Mouse (Mus musculus) MEL (cell line): ENCODE results near the gene Gm10271. TPM values are rescaled to one million over a fixed set of nuclear protein-coding genes. Genes with fewer than 3 reads are reported as not detected.

Source experiments
- DNase-seq: peaks from one replicate; pipeline ENCODE4 v3.0.0; 2011; ENCODE audit warnings: low read depth, low spot score
- H3K27ac ChIP-seq: 2 replicates; pipeline ENCODE4 v1.5.1; 2012; ENCODE audit warnings: low read depth, mild to moderate bottlenecking, control low read depth, low read length, moderate library complexity; ENCODE audit not compliant: control insufficient read depth
- H3K27me3 ChIP-seq, 2 experiments: fragments of 150-350 bp in 1 of 2; sonication (generic) in 1 of 2; 2 replicates each; pipeline ENCODE4 v1.6.1; 2012; ENCODE audit warnings: low read length in 2 of 2, mild to moderate bottlenecking in 2 of 2, improper control_type of control experiment in 1 of 2, moderate library complexity in 1 of 2; ENCODE audit not compliant: insufficient read depth in 2 of 2, control insufficient read depth in 1 of 2
- H3K36me3 ChIP-seq, 2 experiments: 2 replicates each; pipeline ENCODE4 v1.6.1; 2012 to 2014; ENCODE audit warnings: low read length in 2 of 2, improper control_type of control experiment in 1 of 2, inconsistent platforms in 1 of 2, mild to moderate bottlenecking in 1 of 2; ENCODE audit not compliant: insufficient read depth in 2 of 2, control insufficient read depth in 1 of 2
- H3K4me1 ChIP-seq, 2 experiments: fragments of 150-350 bp in 1 of 2; sonication (generic) in 1 of 2; 2 replicates each; pipeline ENCODE4 v1.6.1; 2012; ENCODE audit warnings: low read length in 2 of 2, improper control_type of control experiment in 1 of 2, mild to moderate bottlenecking in 1 of 2; ENCODE audit not compliant: insufficient read depth in 2 of 2, control insufficient read depth in 1 of 2
- H3K4me3 ChIP-seq, 2 experiments: fragments of 150-350 bp in 1 of 2; sonication (generic) in 1 of 2; 2 replicates each; pipeline ENCODE4 v1.5.1; 2012; ENCODE audit warnings: low read depth in 2 of 2, low read length in 2 of 2, mild to moderate bottlenecking in 2 of 2, moderate library complexity in 2 of 2, control low read depth in 1 of 2, improper control_type of control experiment in 1 of 2; ENCODE audit not compliant: control insufficient read depth in 1 of 2, insufficient read depth in 1 of 2
- H3K79me2 ChIP-seq: 2 replicates; pipeline ENCODE4 v1.6.1; 2012; ENCODE audit warnings: mild to moderate bottlenecking, low read length, moderate library complexity; ENCODE audit not compliant: control insufficient read depth, poor library complexity, insufficient read depth
- H3K9ac ChIP-seq: 2 replicates; pipeline ENCODE4 v1.6.1; 2012; ENCODE audit warnings: low read depth, mild to moderate bottlenecking, control low read depth, low read length, moderate library complexity; ENCODE audit not compliant: control insufficient read depth, poor library complexity, severe bottlenecking
- H3K9me3 ChIP-seq: fragments of 150-350 bp; sonication (generic); replicated peaks from 2 replicates; pipeline ENCODE4 v1.6.1; 2012; ENCODE audit warnings: mild to moderate bottlenecking, low read length, improper control_type of control experiment, moderate library complexity; ENCODE audit not compliant: insufficient read depth
- CHD1 ChIP-seq: IDR thresholded peaks from 2 replicates; pipeline ENCODE4 v1.6.1; 2012; ENCODE audit warnings: low read depth, mild to moderate bottlenecking, inconsistent platforms, low read length, improper control_type of control experiment
- CHD2 ChIP-seq: IDR thresholded peaks from 2 replicates; pipeline ENCODE4 v1.6.1; 2011; ENCODE audit warnings: low read length, improper control_type of control experiment
- E2F4 ChIP-seq: IDR thresholded peaks from 2 replicates; pipeline ENCODE4 v1.6.1; 2011; ENCODE audit warnings: low read depth, low read length, improper control_type of control experiment, borderline replicate concordance
- EP300 ChIP-seq, 2 experiments: IDR thresholded peaks; 2 replicates each; pipeline ENCODE4 v1.6.1; 2011; ENCODE audit warnings: improper control_type of control experiment in 2 of 2, low read length in 2 of 2, low read depth in 1 of 2, mild to moderate bottlenecking in 1 of 2
- ETS1 ChIP-seq: IDR thresholded peaks from 2 replicates; pipeline ENCODE4 v1.6.1; 2012; ENCODE audit warnings: low read depth, mild to moderate bottlenecking, inconsistent platforms, low read length, improper control_type of control experiment, moderate library complexity
- HCFC1 ChIP-seq: IDR thresholded peaks from 2 replicates; pipeline ENCODE4 v1.6.1; 2012; ENCODE audit warnings: low read depth, mild to moderate bottlenecking, inconsistent platforms, low read length, improper control_type of control experiment, moderate library complexity
- MAX ChIP-seq: IDR thresholded peaks from 2 replicates; pipeline ENCODE4 v1.6.1; 2011; ENCODE audit warnings: low read length, improper control_type of control experiment
- MXI1 ChIP-seq: IDR thresholded peaks from 2 replicates; pipeline ENCODE4 v1.6.1; 2011; ENCODE audit warnings: mild to moderate bottlenecking, low read depth, low read length, improper control_type of control experiment
- MYB ChIP-seq: IDR thresholded peaks from 2 replicates; pipeline ENCODE4 v1.6.1; 2011; ENCODE audit warnings: mild to moderate bottlenecking, low read depth, low read length, improper control_type of control experiment
- MYC ChIP-seq: IDR thresholded peaks from 2 replicates; pipeline ENCODE4 v1.6.1; 2011; ENCODE audit warnings: low read depth, mild to moderate bottlenecking, low read length, improper control_type of control experiment, moderate library complexity
- NELFE ChIP-seq: IDR thresholded peaks from 2 replicates; pipeline ENCODE4 v1.6.1; 2011; ENCODE audit warnings: low read depth, low read length, improper control_type of control experiment
- POLR2A ChIP-seq, 2 experiments: IDR thresholded peaks; 2 replicates each; pipeline ENCODE4 v1.6.1; 2011 to 2012; ENCODE audit warnings: low read length in 2 of 2, mild to moderate bottlenecking in 2 of 2, control low read depth in 1 of 2, improper control_type of control experiment in 1 of 2, low read depth in 1 of 2, moderate library complexity in 1 of 2; ENCODE audit not compliant: control insufficient read depth in 1 of 2, insufficient read depth in 1 of 2, poor library complexity in 1 of 2
- POLR2AphosphoS2 ChIP-seq: IDR thresholded peaks from 2 replicates; pipeline ENCODE4 v1.6.1; 2011; ENCODE audit warnings: low read length, improper control_type of control experiment
- RCOR1 ChIP-seq: IDR thresholded peaks from 2 replicates; pipeline ENCODE4 v1.6.1; 2012; ENCODE audit warnings: low read depth, mild to moderate bottlenecking, inconsistent platforms, low read length, improper control_type of control experiment
- SIN3A ChIP-seq: IDR thresholded peaks from 2 replicates; pipeline ENCODE4 v1.6.1; 2012; ENCODE audit warnings: low read length, improper control_type of control experiment, inconsistent platforms
- TCF12 ChIP-seq: IDR thresholded peaks from 2 replicates; pipeline ENCODE4 v1.6.1; 2014; ENCODE audit warnings: low read depth, mild to moderate bottlenecking, inconsistent platforms, low read length, improper control_type of control experiment, moderate library complexity
- UBTF ChIP-seq: IDR thresholded peaks from 2 replicates; pipeline ENCODE4 v1.6.1; 2012; ENCODE audit warnings: low read depth, mild to moderate bottlenecking, inconsistent platforms, low read length, improper control_type of control experiment, moderate library complexity, borderline replicate concordance; ENCODE audit not compliant: insufficient read depth
- ZC3H11A ChIP-seq: IDR thresholded peaks from 2 replicates; pipeline ENCODE4 v1.6.1; 2012; ENCODE audit warnings: low read depth, mild to moderate bottlenecking, inconsistent platforms, low read length, improper control_type of control experiment
- ZKSCAN1 ChIP-seq: IDR thresholded peaks from 2 replicates; pipeline ENCODE4 v1.6.1; 2012; ENCODE audit warnings: low read depth, mild to moderate bottlenecking, inconsistent platforms, low read length, improper control_type of control experiment, moderate library complexity
- ZMIZ1 ChIP-seq: IDR thresholded peaks from 2 replicates; pipeline ENCODE4 v1.6.1; 2012; ENCODE audit warnings: low read depth, mild to moderate bottlenecking, inconsistent platforms, low read length, improper control_type of control experiment, moderate library complexity
- ZNF384 ChIP-seq: IDR thresholded peaks from 2 replicates; pipeline ENCODE4 v1.6.1; 2012; ENCODE audit warnings: low read depth, mild to moderate bottlenecking, inconsistent platforms, low read length, improper control_type of control experiment
- polyA plus RNA-seq, 2 experiments: library from polyadenylated mRNA; stranded (reverse) in 1 of 2; unstranded in 1 of 2; fragments of >175 nt in 1 of 2; fragments of >200 nt in 1 of 2; gene quantifications; 2 replicates each; pipeline versions ENCODE4 v1.2.1 to v1.2.4; 2012; ENCODE audit warnings: low replicate concordance in 2 of 2, low read depth in 1 of 2; ENCODE audit not compliant: insufficient read length in 2 of 2, insufficient read depth in 1 of 2, missing spikeins in 1 of 2
- total RNA-seq: library from RNA; depleted of rRNA; stranded (reverse); fragments of 300-350 nt; gene quantifications from 2 replicates; pipeline ENCODE4 v1.2.3, GENCODE M21; 2012

Gene Gm10271
- total and polyA plus RNA-seq, 3 experiments, result not detected

- no peak for DNase-seq
- no peaks in the 10 kb centered on the region for H3K9me3 ChIP-seq
- TF ChIP-seq POLR2A (IDR thresholded peaks at IDR 0.05; ENCODE audit: control insufficient read depth in 1 of 2, insufficient read depth in 1 of 2, low read depth in 1 of 2, low read length in 2 of 2, poor library complexity in 1 of 2), result no peak
- TF ChIP-seq NELFE, result no peak
- TF ChIP-seq E2F4, result no peak
- peaks cover 0 to 2% of the 10 kb centered on the region in 2 experiments; a peak in 1 of 4 replicates for H3K27me3 ChIP-seq
- H3K4me3 ChIP-seq, result no peak overlapping the region
- no peak overlapping the region for H3K9ac ChIP-seq
- H3K36me3 ChIP-seq, result no peaks in the 10 kb centered on the region
- H3K27ac ChIP-seq, result no peak overlapping the region
- no peaks in the 10 kb centered on the region for H3K79me2 ChIP-seq
- no peaks in the 10 kb centered on the region for H3K4me1 ChIP-seq
These were observed 5.0 kb upstream of the Gm10271 start for GRCm38 (mm10) chr10:116977455-116977854.

- no peak overlapping the region for H3K4me3 ChIP-seq
- peaks cover 2 to 6% of the 10 kb centered on the region in 2 experiments; a peak in 3 of 4 replicates for H3K27me3 ChIP-seq
- no peaks in the 10 kb centered on the region for H3K9me3 ChIP-seq
- no peaks in the 10 kb centered on the region for H3K4me1 ChIP-seq
- H3K36me3 ChIP-seq, result no peaks in the 10 kb centered on the region
- H3K9ac ChIP-seq, result no peak overlapping the region
- DNase-seq, result no peak
- no peaks in the 10 kb centered on the region for H3K79me2 ChIP-seq
- H3K27ac ChIP-seq, result no peak overlapping the region
- TF ChIP-seq CHD1 (no peak), MYC (no peak), CHD2 (no peak), MXI1 (no peak), POLR2AphosphoS2 (no peak), ZC3H11A (no peak), MYB (no peak), SIN3A (no peak), RCOR1 (no peak), ZNF384 (no peak), ZKSCAN1 (no peak), NELFE (no peak), UBTF (no peak), TCF12 (no peak), E2F4 (no peak), ETS1 (no peak), MAX (no peak), HCFC1 (no peak), EP300 (IDR thresholded peaks at IDR 0.05; ENCODE audit: low read depth in 1 of 2, low read length in 2 of 2) (no peak), ZMIZ1 (no peak)
These were observed 3.7 kb downstream of the Gm10271 start for GRCm38 (mm10) chr10:116968741-116969140.
